Mouse (Mus musculus): ENCODE measurements at regions not wholly inside any gene's neighbourhood (a gene's known extent, or its start where the extent isn't known, plus 50 kb on each side); places are given as distances from the start of the nearest gene placed in this dataset.
"Not testable (repeated sequence)": the region's sequence is repeated elsewhere in the genome, so short reads cannot be mapped to it uniquely, and the experiment has no call there.

- DNase-seq (ENCODE audit: low spot score in 2 of 2), result no peak
Measured at GRCm38 (mm10) chr2:84042793-84043192, 52.4 kb downstream of the Gm13691 start.

GRCm38 (mm10) chr2:84048398-84049140, 58.2 kb downstream of the Gm13691 start:
- no peak for DNase-seq (ENCODE audit: low spot score in 2 of 2)

- no peak for DNase-seq (ENCODE audit: low spot score in 2 of 2)
Measured at GRCm38 (mm10) chr2:84051883-84052331, 61.6 kb downstream of the Gm13691 start.

- no peak for DNase-seq (ENCODE audit: low spot score in 2 of 2)
Measured at GRCm38 (mm10) chr2:84059246-84059645, 68.9 kb downstream of the Gm13691 start.

GRCm38 (mm10) chr2:84061221-84061620, 70.9 kb downstream of the Gm13691 start:
- DNase-seq (ENCODE audit: low spot score in 2 of 2), result no peak

GRCm38 (mm10) chr2:84064371-84064770, 74.0 kb downstream of the Gm13691 start:
- DNase-seq (ENCODE audit: low spot score in 2 of 2), result no peak

GRCm38 (mm10) chr2:84065061-84065460, 74.7 kb downstream of the Gm13691 start:
- no peak for DNase-seq (ENCODE audit: low spot score in 2 of 2)

- DNase-seq (ENCODE audit: low spot score in 2 of 2), result no peak
Measured at GRCm38 (mm10) chr2:84065749-84066148, 75.4 kb downstream of the Gm13691 start.

GRCm38 (mm10) chr2:84066151-84066693, 75.9 kb downstream of the Gm13691 start:
- DNase-seq (ENCODE audit: low spot score in 2 of 2), result no peak

- DNase-seq (ENCODE audit: low spot score in 2 of 2), result no peak
Measured at GRCm38 (mm10) chr2:84066785-84067526, 76.6 kb downstream of the Gm13691 start.

GRCm38 (mm10) chr2:84068617-84069016, 78.3 kb downstream of the Gm13691 start:
- DNase-seq (ENCODE audit: low spot score in 2 of 2), result no peak

- not testable (repeated sequence) for DNase-seq (ENCODE audit: low spot score in 2 of 2)
Measured at GRCm38 (mm10) chr2:84069411-84069810, 79.1 kb downstream of the Gm13691 start.

- DNase-seq (ENCODE audit: low spot score in 2 of 2), result peak in 1 of 2 experiments; percentile 1
Measured at GRCm38 (mm10) chr2:84072881-84073583, 82.7 kb downstream of the Gm13691 start.

GRCm38 (mm10) chr2:84075944-84076343, 85.6 kb downstream of the Gm13691 start:
- no peak for DNase-seq (ENCODE audit: low spot score in 2 of 2)

GRCm38 (mm10) chr2:84079284-84079683, 88.9 kb downstream of the Gm13691 start:
- no peak for DNase-seq (ENCODE audit: low spot score in 2 of 2)

- no peak for DNase-seq (ENCODE audit: low spot score in 2 of 2)
Measured at GRCm38 (mm10) chr2:84080228-84080627, 89.9 kb downstream of the Gm13691 start.

- no peak for DNase-seq (ENCODE audit: low spot score in 2 of 2)
Measured at GRCm38 (mm10) chr2:84094751-84095150, 104.4 kb downstream of the Gm13691 start.

- DNase-seq (ENCODE audit: low spot score in 2 of 2), result no peak
Measured at GRCm38 (mm10) chr2:84098746-84099145, 108.4 kb downstream of the Gm13691 start.

GRCm38 (mm10) chr2:84113562-84113961, 123.2 kb downstream of the Gm13691 start:
- no peak for DNase-seq (ENCODE audit: low spot score in 2 of 2)

- DNase-seq (ENCODE audit: low spot score in 2 of 2), result no peak
Measured at GRCm38 (mm10) chr2:84119839-84120238, 129.5 kb downstream of the Gm13691 start.

- DNase-seq (ENCODE audit: low spot score in 2 of 2), result no peak
Measured at GRCm38 (mm10) chr2:84127586-84127985, 137.2 kb downstream of the Gm13691 start.

- DNase-seq (ENCODE audit: low spot score in 2 of 2), result no peak
Measured at GRCm38 (mm10) chr2:84161742-84162141, 171.4 kb downstream of the Gm13691 start.
